Mouse (Mus musculus): ENCODE data around the gene Ldha.
A peak's percentile ranks its signal among the peaks of the same experiment; 100 is the strongest.
"Not testable (repeated sequence)": the region's sequence is repeated elsewhere in the genome, so short reads cannot be mapped to it uniquely, and the experiment has no call there.

Gene Ldha

GRCm38 (mm10) chr7:46840787-46841525 lies at the start of gene Ldha:
TSS of gene Ldha (plus strand) at chr7:46841475.
- no peak for DNase-seq (ENCODE audit: low read depth, low spot score)

- DNase-seq (ENCODE audit: low read depth, low spot score), result no peak
These were observed 47.4 kb upstream of the Ldha start for GRCm38 (mm10) chr7:46793871-46794270.

- DNase-seq (ENCODE audit: low read depth, low spot score), result peak; percentile 93
These were observed 45.7 kb upstream of the Ldha start, which contains the start of the genes Hps5 and Gtf2h1 for GRCm38 (mm10) chr7:46795287-46796205. TSS of gene Hps5 (minus strand) at chr7:46796064. TSS of gene Gtf2h1 (plus strand) at chr7:46796103.

- DNase-seq (ENCODE audit: low read depth, low spot score), result no peak
These were observed 45.0 kb upstream of the Ldha start for GRCm38 (mm10) chr7:46796206-46796679.

- no peak for DNase-seq (ENCODE audit: low read depth, low spot score)
These were observed 44.5 kb upstream of the Ldha start for GRCm38 (mm10) chr7:46796779-46797178.

- no peak for DNase-seq (ENCODE audit: low read depth, low spot score)
These were observed 30.9 kb upstream of the Ldha start for GRCm38 (mm10) chr7:46810325-46810724.

GRCm38 (mm10) chr7:46814012-46814411 lies 27.3 kb upstream of the Ldha start:
- DNase-seq (ENCODE audit: low read depth, low spot score), result no peak

- DNase-seq (ENCODE audit: low read depth, low spot score), result not testable (repeated sequence)
These were observed 20.2 kb upstream of the Ldha start for GRCm38 (mm10) chr7:46820876-46821632.

GRCm38 (mm10) chr7:46827046-46827802 lies 14.1 kb upstream of the Ldha start:
- peak; percentile 88 for DNase-seq (ENCODE audit: low read depth, low spot score)

GRCm38 (mm10) chr7:46827803-46828184 lies 13.5 kb upstream of the Ldha start:
- DNase-seq (ENCODE audit: low read depth, low spot score), result no peak

GRCm38 (mm10) chr7:46829911-46830310 lies 11.4 kb upstream of the Ldha start:
- DNase-seq (ENCODE audit: low read depth, low spot score), result no peak

GRCm38 (mm10) chr7:46830799-46831590 lies 10.3 kb upstream of the Ldha start:
- no peak for DNase-seq (ENCODE audit: low read depth, low spot score)

GRCm38 (mm10) chr7:46831693-46832092 lies 9.6 kb upstream of the Ldha start:
- DNase-seq (ENCODE audit: low read depth, low spot score), result no peak

GRCm38 (mm10) chr7:46832112-46832810 lies 9.0 kb upstream of the Ldha start:
- not testable (repeated sequence) for DNase-seq (ENCODE audit: low read depth, low spot score)

GRCm38 (mm10) chr7:46833266-46833665 lies 8.0 kb upstream of the Ldha start:
- DNase-seq (ENCODE audit: low read depth, low spot score), result no peak

- no peak for DNase-seq (ENCODE audit: low read depth, low spot score)
These were observed 7.5 kb upstream of the Ldha start for GRCm38 (mm10) chr7:46833670-46834255.

- DNase-seq (ENCODE audit: low read depth, low spot score), result no peak
These were observed 6.2 kb upstream of the Ldha start for GRCm38 (mm10) chr7:46834994-46835610.

GRCm38 (mm10) chr7:46836357-46836756 lies 4.9 kb upstream of the Ldha start:
- no peak for DNase-seq (ENCODE audit: low read depth, low spot score)

GRCm38 (mm10) chr7:46837073-46837472 lies 4.2 kb upstream of the Ldha start:
- DNase-seq (ENCODE audit: low read depth, low spot score), result peak; percentile 50
